Mouse (Mus musculus): ENCODE results near the gene Ak8. TPM values are rescaled to one million over a fixed set of nuclear protein-coding genes. Genes with fewer than 3 reads are reported as not detected.

The Ak8 gene
- polyA plus RNA-seq, 1 experiment, result 0.06 TPM

DNA sequence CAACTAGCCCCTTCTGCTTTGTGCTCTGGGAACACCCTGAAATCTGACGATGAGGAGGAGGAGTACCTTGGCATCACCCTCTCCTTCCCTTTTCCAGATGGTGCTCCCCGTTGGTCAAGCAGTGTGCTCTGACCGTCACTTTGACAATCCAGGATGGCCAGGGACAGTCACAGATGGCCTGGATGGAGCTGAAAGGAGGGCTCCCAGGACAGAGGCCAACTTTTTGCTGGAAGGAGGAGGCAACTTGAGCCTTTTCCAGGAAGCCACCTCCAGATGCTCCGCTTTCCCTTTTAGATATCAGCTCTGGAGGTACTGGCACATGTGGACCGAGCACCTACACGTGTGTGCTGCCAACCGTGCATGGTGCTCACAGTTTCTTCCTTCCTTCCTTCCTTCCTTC, 103.4 kb downstream of the Ak8 start:
- no peak overlapping the region for H3K27ac ChIP-seq (ENCODE audit: insufficient read depth, low read depth, low read length)
- no peaks in the 10 kb centered on the region for H3K36me3 ChIP-seq (ENCODE audit: control insufficient read depth, insufficient read depth, low read length)
- TF ChIP-seq CTCF (IDR thresholded peaks at IDR 0.05; ENCODE audit: extremely low read depth, insufficient read length, insufficient replicate concordance, low read depth, low read length) (no peak), POLR2A (IDR thresholded peaks at IDR 0.05; ENCODE audit: low read depth, low read length) (no peak)
- WGBS, result 79% methylated on average over 7 of the region's 7 CpGs
- no peaks in the 10 kb centered on the region; the same call in 1 of the 2 replicates for H3K27me3 ChIP-seq (ENCODE audit: control insufficient read depth, insufficient read depth, low read length)
- H3K4me1 ChIP-seq (ENCODE audit: control insufficient read depth, insufficient read depth, insufficient read length, low read length), result no peaks in the 10 kb centered on the region
- no peak overlapping the region for H3K4me3 ChIP-seq (ENCODE audit: low read depth, low read length)

DNA sequence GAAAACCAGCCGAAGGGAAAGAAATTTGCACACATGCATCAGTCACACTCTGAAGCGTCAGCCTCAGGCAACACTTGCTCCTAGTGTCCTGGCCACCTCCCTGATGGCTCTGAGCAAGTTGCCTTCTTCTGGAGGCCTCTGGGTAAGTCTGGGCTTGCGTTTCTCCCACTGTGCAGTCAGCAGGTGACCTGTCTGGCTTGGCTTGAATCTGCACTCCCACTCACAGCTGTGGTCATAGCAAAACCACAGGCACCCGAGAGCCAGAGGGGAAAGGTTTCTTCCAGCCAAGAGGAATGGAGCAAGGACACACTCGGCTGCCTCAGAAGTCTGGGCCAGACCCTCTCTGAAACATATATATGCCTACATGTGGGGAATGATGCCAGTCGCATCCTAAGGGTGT, 108.9 kb downstream of the Ak8 start:
- no peak for TF ChIP-seq POLR2A (IDR thresholded peaks at IDR 0.05; ENCODE audit: low read depth, low read length)
- no peak for TF ChIP-seq CTCF (IDR thresholded peaks at IDR 0.05; ENCODE audit: extremely low read depth, insufficient read length, insufficient replicate concordance, low read depth, low read length)
- no peaks in the 10 kb centered on the region for H3K36me3 ChIP-seq (ENCODE audit: control insufficient read depth, insufficient read depth, low read length)
- 76% methylated on average over 6 of the region's 6 CpGs for WGBS
- no peaks in the 10 kb centered on the region for H3K4me1 ChIP-seq (ENCODE audit: control insufficient read depth, insufficient read depth, insufficient read length, low read length)
- no peak overlapping the region for H3K4me3 ChIP-seq (ENCODE audit: low read depth, low read length)
- no peaks in the 10 kb centered on the region for H3K27me3 ChIP-seq (ENCODE audit: control insufficient read depth, insufficient read depth, low read length)
- no peak overlapping the region for H3K27ac ChIP-seq (ENCODE audit: insufficient read depth, low read depth, low read length)

GRCm38 (mm10) chr2:28810260-28811013, 110.5 kb downstream of the Ak8 start:
- no peaks in the 10 kb centered on the region for H3K27me3 ChIP-seq (ENCODE audit: control insufficient read depth, insufficient read depth, low read length)
- no peaks in the 10 kb centered on the region for H3K36me3 ChIP-seq (ENCODE audit: control insufficient read depth, insufficient read depth, low read length)
- H3K4me3 ChIP-seq (ENCODE audit: low read depth, low read length), result no peak overlapping the region
- WGBS, result 33% methylated on average over 5 of the region's 5 CpGs
- no peak overlapping the region for H3K27ac ChIP-seq (ENCODE audit: insufficient read depth, low read depth, low read length)
- no peak for TF ChIP-seq CTCF (IDR thresholded peaks at IDR 0.05; ENCODE audit: extremely low read depth, insufficient read length, insufficient replicate concordance, low read depth, low read length)
- TF ChIP-seq POLR2A (IDR thresholded peaks at IDR 0.05; ENCODE audit: low read depth, low read length), result no peak
- H3K4me1 ChIP-seq (ENCODE audit: control insufficient read depth, insufficient read depth, insufficient read length, low read length), result no peaks in the 10 kb centered on the region

- H3K4me1 ChIP-seq (ENCODE audit: control insufficient read depth, insufficient read depth, insufficient read length, low read length), result no peaks in the 10 kb centered on the region
- 41% methylated on average over 4 of the region's 4 CpGs for WGBS
- no peaks in the 10 kb centered on the region for H3K27me3 ChIP-seq (ENCODE audit: control insufficient read depth, insufficient read depth, low read length)
- H3K27ac ChIP-seq (ENCODE audit: insufficient read depth, low read depth, low read length), result no peak overlapping the region
- H3K4me3 ChIP-seq (ENCODE audit: low read depth, low read length), result no peak overlapping the region
- H3K36me3 ChIP-seq (ENCODE audit: control insufficient read depth, insufficient read depth, low read length), result peaks cover 7% of the 10 kb centered on the region
- TF ChIP-seq CTCF (IDR thresholded peaks at IDR 0.05; ENCODE audit: extremely low read depth, insufficient read length, insufficient replicate concordance, low read depth, low read length), result no peak
- TF ChIP-seq POLR2A (IDR thresholded peaks at IDR 0.05; ENCODE audit: low read depth, low read length), result no peak
Measured at GRCm38 (mm10) chr2:28818866-28819265, 118.9 kb downstream of the Ak8 start.

- Histone ChIP-seq H3K4me1 (ENCODE audit: control insufficient read depth, insufficient read depth, insufficient read length, low read length) (no peaks in the 10 kb centered on the region), H3K36me3 (ENCODE audit: control insufficient read depth, insufficient read depth, low read length) (peaks cover 50% of the 10 kb centered on the region), H3K27ac (ENCODE audit: insufficient read depth, low read depth, low read length) (no peak overlapping the region), H3K4me3 (ENCODE audit: low read depth, low read length) (no peak overlapping the region), H3K27me3 (ENCODE audit: control insufficient read depth, insufficient read depth, low read length) (no peaks in the 10 kb centered on the region)
- 39% methylated on average over 4 of the region's 4 CpGs for WGBS
- TF ChIP-seq CTCF (IDR thresholded peaks at IDR 0.05; ENCODE audit: extremely low read depth, insufficient read length, insufficient replicate concordance, low read depth, low read length) (peak; percentile 12; the same call in 1 of the 2 replicates), POLR2A (IDR thresholded peaks at IDR 0.05; ENCODE audit: low read depth, low read length) (no peak)
Measured at GRCm38 (mm10) chr2:28829265-28829664, 129.3 kb downstream of the Ak8 start.

GRCm38 (mm10) chr2:28836181-28836940, 136.4 kb downstream of the Ak8 start:
- H3K4me1 ChIP-seq (ENCODE audit: control insufficient read depth, insufficient read depth, insufficient read length, low read length), result peaks cover 2% of the 10 kb centered on the region
- TF ChIP-seq POLR2A (IDR thresholded peaks at IDR 0.05; ENCODE audit: low read depth, low read length), result no peak
- TF ChIP-seq CTCF (IDR thresholded peaks at IDR 0.05; ENCODE audit: extremely low read depth, insufficient read length, insufficient replicate concordance, low read depth, low read length), result no peak
- H3K27ac ChIP-seq (ENCODE audit: insufficient read depth, low read depth, low read length), result no peak overlapping the region
- no peak overlapping the region for H3K4me3 ChIP-seq (ENCODE audit: low read depth, low read length)
- no peaks in the 10 kb centered on the region for H3K27me3 ChIP-seq (ENCODE audit: control insufficient read depth, insufficient read depth, low read length)
- H3K36me3 ChIP-seq (ENCODE audit: control insufficient read depth, insufficient read depth, low read length), result peaks cover 16% of the 10 kb centered on the region
- 75% methylated on average over 3 of the region's 3 CpGs for WGBS

All from small intestine, adult 2 months (tissue).